Mouse (Mus musculus): ENCODE data around the gene Abcf2.

DNA sequence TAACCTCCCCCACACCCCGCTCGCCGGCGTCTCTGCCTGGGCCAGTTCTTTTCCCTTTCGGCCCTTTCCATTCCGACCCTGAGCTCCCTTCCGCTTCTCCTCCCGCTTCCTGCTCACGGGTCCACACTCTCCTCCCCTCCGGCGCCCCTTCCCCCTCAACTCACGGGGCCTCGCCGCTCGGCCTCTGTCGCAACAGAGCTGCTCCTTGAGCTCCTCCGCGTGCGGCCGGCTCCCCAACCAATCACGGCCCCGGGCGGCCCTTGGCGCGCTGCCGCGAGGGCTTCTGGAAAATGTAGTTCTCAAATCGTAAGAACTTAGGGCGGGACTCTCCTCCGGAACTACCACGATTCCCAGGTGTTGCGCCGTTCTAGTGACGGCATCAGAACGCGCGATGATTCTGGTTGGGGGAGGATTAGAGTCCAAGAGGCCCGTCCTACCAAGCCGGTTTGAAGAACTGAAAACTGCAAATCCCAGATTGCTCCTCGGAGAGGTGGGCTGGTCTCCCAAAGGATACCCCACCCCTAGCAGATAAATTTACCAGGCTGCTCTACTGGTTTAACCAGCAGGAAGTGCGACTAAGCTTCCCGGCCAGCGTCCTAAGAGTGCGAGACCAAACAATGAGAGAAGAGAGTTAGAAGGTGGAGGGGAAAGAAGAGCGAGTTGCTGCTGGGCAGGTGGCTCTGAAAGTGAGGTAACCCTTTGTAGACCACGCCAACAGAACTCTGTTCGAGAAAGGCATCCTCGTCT, at the start of gene Abcf2:
- TF ChIP-seq POLR2A (IDR thresholded peaks at IDR 0.05; ENCODE audit: borderline replicate concordance, extremely low read depth, low read depth, low read length) = peak; percentile 96
- TF ChIP-seq CTCF (IDR thresholded peaks at IDR 0.05; ENCODE audit: insufficient read depth, low read length) = 0 out of 2 replicates have a peak, but pooled peaks have one; percentile 6

Data from lung, adult 2 months (tissue).